Mouse (Mus musculus): ENCODE results near the gene Sema3e. TPM values are rescaled to one million over a fixed set of nuclear protein-coding genes. Genes with fewer than 3 reads are reported as not detected.

The Sema3e gene
- total and polyA plus RNA-seq, 3 experiments, result 0.18 to 0.29 (median 0.23) TPM

DNA sequence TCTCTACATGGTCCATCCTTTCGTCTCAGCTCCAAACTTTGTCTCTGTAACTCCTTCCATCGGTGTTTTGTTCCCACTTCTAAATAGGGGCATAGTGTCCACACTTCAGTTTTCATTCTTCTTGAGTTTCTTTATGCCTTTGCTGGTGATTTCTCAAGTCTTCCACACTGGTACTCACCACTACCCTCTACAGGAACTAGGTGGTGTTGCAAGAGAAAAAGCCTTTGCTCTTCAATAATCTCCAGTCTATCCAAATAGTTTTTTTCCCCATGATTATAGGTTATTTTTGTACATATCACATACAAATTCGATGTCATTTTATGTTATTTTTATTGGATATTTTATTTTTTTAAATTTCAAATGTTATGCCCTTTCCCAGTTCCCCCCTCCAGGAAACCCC is 142.7 kb downstream of the Sema3e start:
- Histone ChIP-seq H3K79me2 (replicated peaks; ENCODE audit: control insufficient read depth, insufficient read depth, low read length) (no peaks in the 10 kb centered on the region), H3K27me3 (ENCODE audit: control insufficient read depth, insufficient read depth, low read length) (no peaks in the 10 kb centered on the region), H3K4me3 (no peak overlapping the region), H3K4me1 (ENCODE audit: control insufficient read depth, insufficient read depth, low read length) (no peaks in the 10 kb centered on the region), H3K27ac (no peak overlapping the region), H3K9ac (ENCODE audit: low read depth, low read length) (no peak overlapping the region), H3K36me3 (ENCODE audit: control insufficient read depth, insufficient read depth, low read length) (no peaks in the 10 kb centered on the region)
- WGBS, result 50% methylated on average over 3 of the region's 3 CpGs
- TF ChIP-seq POLR2A (IDR thresholded peaks at IDR 0.05; ENCODE audit: insufficient read depth, low read depth, low read length) (no peak), CTCF (IDR thresholded peaks at IDR 0.05) (no peak), EP300 (IDR thresholded peaks at IDR 0.05; ENCODE audit: insufficient read depth, low read depth, low read length) (no peak)
- intact Hi-C loops (cut with DNase I), result no loop called here
- DNase-seq, result no peak

DNA sequence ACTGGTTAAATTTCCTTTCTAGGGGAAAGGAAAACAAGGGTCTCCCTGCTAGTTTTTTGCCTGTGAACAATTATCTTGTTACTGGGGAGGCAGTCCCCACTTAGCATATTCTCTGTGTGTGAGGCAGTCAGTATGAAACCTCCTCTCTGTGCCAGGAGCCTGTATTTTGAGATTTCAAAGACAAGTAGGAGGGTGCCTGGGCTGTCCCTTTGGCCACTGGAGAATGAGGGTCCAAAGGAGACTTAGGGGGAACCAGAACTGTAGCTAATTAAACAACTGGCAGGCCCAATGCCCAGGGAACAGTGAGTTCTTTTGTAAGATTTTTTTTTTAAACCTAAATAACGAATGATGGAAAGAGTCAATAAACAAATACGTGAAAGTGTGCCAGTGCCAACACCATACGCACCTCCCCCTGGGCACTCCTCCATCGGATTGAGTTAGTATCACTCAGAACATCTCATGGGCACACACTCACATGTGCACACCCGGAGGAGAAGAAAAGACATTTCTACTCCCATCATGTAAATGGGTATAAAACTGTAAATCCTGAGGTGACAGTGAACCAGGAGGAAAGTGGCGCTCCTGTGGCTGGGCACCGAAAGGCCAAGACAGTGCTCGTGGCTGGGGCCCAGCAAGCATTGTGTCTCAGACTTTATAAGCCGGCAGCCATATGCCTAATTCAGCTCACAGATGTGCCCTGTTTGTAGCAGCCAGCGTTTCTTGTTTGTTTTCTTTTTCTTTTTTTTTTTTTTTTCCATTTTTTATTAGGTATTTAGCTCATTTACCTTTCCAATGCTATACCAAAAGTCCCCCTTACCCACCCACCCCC is 148.5 kb downstream of the Sema3e start:
- intact Hi-C loops (cut with DNase I), result no loop called here
- Histone ChIP-seq H3K4me1 (ENCODE audit: control insufficient read depth, insufficient read depth, low read length) (no peaks in the 10 kb centered on the region), H3K79me2 (replicated peaks; ENCODE audit: control insufficient read depth, insufficient read depth, low read length) (no peaks in the 10 kb centered on the region), H3K27me3 (ENCODE audit: control insufficient read depth, insufficient read depth, low read length) (no peaks in the 10 kb centered on the region), H3K4me3 (no peak overlapping the region), H3K36me3 (ENCODE audit: control insufficient read depth, insufficient read depth, low read length) (no peaks in the 10 kb centered on the region), H3K9ac (ENCODE audit: low read depth, low read length) (no peak overlapping the region), H3K27ac (no peak overlapping the region)
- TF ChIP-seq EP300 (IDR thresholded peaks at IDR 0.05; ENCODE audit: insufficient read depth, low read depth, low read length), result no peak
- TF ChIP-seq CTCF (IDR thresholded peaks at IDR 0.05), result no peak
- TF ChIP-seq POLR2A (IDR thresholded peaks at IDR 0.05; ENCODE audit: insufficient read depth, low read depth, low read length), result no peak
- 84% methylated on average over 10 of the region's 10 CpGs for WGBS
- DNase-seq, result no peak

DNA sequence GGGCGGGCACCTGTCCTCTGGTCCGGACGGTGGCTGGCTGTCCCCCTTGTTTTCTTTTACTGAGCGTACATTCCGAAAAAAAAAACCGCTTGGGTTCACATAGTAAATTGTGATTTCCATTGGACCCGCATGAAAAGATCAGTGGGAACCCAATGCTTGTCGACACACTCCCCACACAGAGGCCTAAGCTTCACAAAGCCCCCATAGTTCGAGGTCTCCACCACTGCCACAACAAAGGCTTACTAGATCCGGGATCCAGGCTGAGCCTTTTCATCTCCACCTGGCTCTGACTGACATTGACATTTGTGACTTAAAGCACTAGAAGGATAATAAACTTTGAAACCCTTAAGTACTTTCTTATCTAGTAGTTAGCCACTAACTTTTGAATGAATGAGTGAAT is 155.5 kb downstream of the Sema3e start:
- WGBS, result 89% methylated on average over 10 of the region's 10 CpGs
- H3K27ac ChIP-seq, result no peak overlapping the region

DNA sequence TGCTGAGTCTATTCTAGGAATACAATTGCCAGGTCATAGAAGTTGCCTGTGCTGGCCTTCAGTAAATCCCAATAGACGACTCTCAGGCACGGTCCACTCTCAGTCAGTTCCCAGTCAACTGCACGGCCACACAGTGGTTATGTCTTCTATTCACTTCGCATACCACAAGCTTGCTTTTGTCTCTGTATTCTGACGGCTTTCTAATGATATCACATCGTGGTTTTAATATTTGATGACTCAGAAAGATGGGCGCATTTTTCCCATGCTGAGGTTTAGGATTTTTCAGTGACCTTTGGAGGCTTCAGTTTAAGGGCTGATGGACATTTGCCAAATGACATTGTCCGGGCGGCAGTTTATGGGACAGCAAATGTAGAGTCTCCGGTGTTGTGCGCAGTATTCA is 157.1 kb downstream of the Sema3e start:
- 78% methylated on average over 11 of the region's 11 CpGs for WGBS
- Histone ChIP-seq H3K9ac (ENCODE audit: low read depth, low read length) (no peak overlapping the region), H3K27me3 (ENCODE audit: control insufficient read depth, insufficient read depth, low read length) (no peaks in the 10 kb centered on the region), H3K27ac (no peak overlapping the region), H3K79me2 (replicated peaks; ENCODE audit: control insufficient read depth, insufficient read depth, low read length) (no peaks in the 10 kb centered on the region), H3K4me3 (no peak overlapping the region), H3K36me3 (ENCODE audit: control insufficient read depth, insufficient read depth, low read length) (no peaks in the 10 kb centered on the region), H3K4me1 (ENCODE audit: control insufficient read depth, insufficient read depth, low read length) (no peaks in the 10 kb centered on the region)
- intact Hi-C loops (cut with DNase I), result no loop called here
- no peak for DNase-seq
- TF ChIP-seq EP300 (IDR thresholded peaks at IDR 0.05; ENCODE audit: insufficient read depth, low read depth, low read length), result no peak
- TF ChIP-seq CTCF (IDR thresholded peaks at IDR 0.05), result no peak
- no peak for TF ChIP-seq POLR2A (IDR thresholded peaks at IDR 0.05; ENCODE audit: insufficient read depth, low read depth, low read length)

More for the DNA sequence above, 155.5 kb downstream of the Sema3e start:
- Histone ChIP-seq H3K9ac (ENCODE audit: low read depth, low read length) (no peak overlapping the region), H3K79me2 (replicated peaks; ENCODE audit: control insufficient read depth, insufficient read depth, low read length) (no peaks in the 10 kb centered on the region), H3K27me3 (ENCODE audit: control insufficient read depth, insufficient read depth, low read length) (no peaks in the 10 kb centered on the region), H3K36me3 (ENCODE audit: control insufficient read depth, insufficient read depth, low read length) (no peaks in the 10 kb centered on the region), H3K4me1 (ENCODE audit: control insufficient read depth, insufficient read depth, low read length) (no peaks in the 10 kb centered on the region), H3K4me3 (no peak overlapping the region)
- TF ChIP-seq POLR2A (IDR thresholded peaks at IDR 0.05; ENCODE audit: insufficient read depth, low read depth, low read length), result no peak
- no peak for TF ChIP-seq CTCF (IDR thresholded peaks at IDR 0.05)
- TF ChIP-seq EP300 (IDR thresholded peaks at IDR 0.05; ENCODE audit: insufficient read depth, low read depth, low read length), result no peak
- no peak for DNase-seq
- intact Hi-C loops (cut with DNase I), result no loop called here

DNA sequence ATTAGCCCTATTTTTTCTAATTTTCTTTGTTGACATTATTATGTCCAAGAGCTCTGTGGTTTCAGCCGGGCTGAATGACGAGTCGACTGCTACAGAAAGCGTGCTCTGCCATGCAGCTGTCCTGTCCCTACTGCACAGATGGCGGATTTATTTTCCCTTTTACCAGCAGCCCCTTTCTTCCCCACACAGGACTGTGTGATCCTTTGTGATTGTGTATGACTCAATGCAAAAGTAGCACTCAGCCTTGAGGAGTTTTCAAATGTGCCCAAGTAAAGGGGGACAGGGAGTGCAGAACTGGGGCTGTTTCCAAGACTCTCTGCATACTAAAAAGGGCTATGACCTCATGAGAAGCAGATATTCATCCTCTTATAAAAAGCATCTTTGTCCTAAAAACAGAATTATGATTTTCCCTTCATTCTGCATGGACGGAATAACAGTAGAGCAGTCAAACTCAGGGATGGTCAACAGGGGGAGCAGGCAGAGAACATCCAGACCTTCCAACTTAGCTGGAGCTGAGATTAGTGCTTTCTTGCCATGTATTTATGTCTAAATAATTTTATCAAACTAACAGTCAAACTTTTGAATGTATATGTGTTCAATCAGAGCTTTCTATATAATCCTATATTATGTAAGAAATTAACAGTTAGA is 170.2 kb downstream of the Sema3e start:
- intact Hi-C loops (cut with DNase I), result no loop called here
- WGBS, result 75% methylated on average over 6 of the region's 6 CpGs
- no peak overlapping the region for H3K4me3 ChIP-seq
- no peak for DNase-seq
- no peak overlapping the region for H3K9ac ChIP-seq (ENCODE audit: low read depth, low read length)
- no peaks in the 10 kb centered on the region for H3K36me3 ChIP-seq (ENCODE audit: control insufficient read depth, insufficient read depth, low read length)
- no peaks in the 10 kb centered on the region for H3K27me3 ChIP-seq (ENCODE audit: control insufficient read depth, insufficient read depth, low read length)
- TF ChIP-seq EP300 (IDR thresholded peaks at IDR 0.05; ENCODE audit: insufficient read depth, low read depth, low read length), result no peak
- no peak for TF ChIP-seq CTCF (IDR thresholded peaks at IDR 0.05)
- no peak for TF ChIP-seq POLR2A (IDR thresholded peaks at IDR 0.05; ENCODE audit: insufficient read depth, low read depth, low read length)
- H3K79me2 ChIP-seq (replicated peaks; ENCODE audit: control insufficient read depth, insufficient read depth, low read length), result no peaks in the 10 kb centered on the region
- no peak overlapping the region for H3K27ac ChIP-seq
- H3K4me1 ChIP-seq (ENCODE audit: control insufficient read depth, insufficient read depth, low read length), result no peaks in the 10 kb centered on the region
